Mouse (Mus musculus): Measurements from ENCODE around the gene Fat3. TPM values are rescaled to one million over a fixed set of nuclear protein-coding genes. Genes with fewer than 3 reads are reported as not detected.

Gene Fat3
- polyA plus RNA-seq, 1 experiment from 2014 or later, result 11.3 TPM

DNA sequence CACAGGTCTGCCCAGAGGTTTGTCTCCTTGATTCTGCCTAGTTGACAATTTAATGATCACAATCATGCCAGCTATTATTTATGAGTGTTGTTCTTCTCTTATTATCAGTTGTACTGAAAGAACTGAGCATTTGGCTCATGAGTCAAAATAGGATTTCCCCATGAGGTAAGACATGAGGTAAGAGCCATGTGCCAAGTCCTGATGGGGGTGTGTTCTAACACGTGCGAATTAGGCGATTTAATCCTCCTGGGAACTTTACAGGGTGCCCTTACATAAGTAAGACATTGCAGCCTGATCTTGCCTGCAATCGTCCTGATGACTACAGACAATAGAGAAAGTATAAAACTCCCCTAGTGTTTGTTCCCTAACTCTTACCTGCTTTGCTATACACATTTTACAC is 631.6 kb downstream of the Fat3 start:
- Histone ChIP-seq H3K4me1 (replicated peaks) (peaks cover 10% of the 10 kb centered on the region), H3K36me3 (no peaks in the 10 kb centered on the region), H3K4me2 (no peak overlapping the region), H3K4me3 (no peak overlapping the region), H3K9ac (no peak overlapping the region), H3K27me3 (peaks cover 9% of the 10 kb centered on the region; the same call in 1 of the 2 replicates), H3K27ac (replicated peaks) (no peak overlapping the region), H3K9me3 (no peaks in the 10 kb centered on the region)
- 76% methylated on average over 4 of the region's 4 CpGs for WGBS
- no peak for ATAC-seq (ENCODE audit: low read depth)

DNA sequence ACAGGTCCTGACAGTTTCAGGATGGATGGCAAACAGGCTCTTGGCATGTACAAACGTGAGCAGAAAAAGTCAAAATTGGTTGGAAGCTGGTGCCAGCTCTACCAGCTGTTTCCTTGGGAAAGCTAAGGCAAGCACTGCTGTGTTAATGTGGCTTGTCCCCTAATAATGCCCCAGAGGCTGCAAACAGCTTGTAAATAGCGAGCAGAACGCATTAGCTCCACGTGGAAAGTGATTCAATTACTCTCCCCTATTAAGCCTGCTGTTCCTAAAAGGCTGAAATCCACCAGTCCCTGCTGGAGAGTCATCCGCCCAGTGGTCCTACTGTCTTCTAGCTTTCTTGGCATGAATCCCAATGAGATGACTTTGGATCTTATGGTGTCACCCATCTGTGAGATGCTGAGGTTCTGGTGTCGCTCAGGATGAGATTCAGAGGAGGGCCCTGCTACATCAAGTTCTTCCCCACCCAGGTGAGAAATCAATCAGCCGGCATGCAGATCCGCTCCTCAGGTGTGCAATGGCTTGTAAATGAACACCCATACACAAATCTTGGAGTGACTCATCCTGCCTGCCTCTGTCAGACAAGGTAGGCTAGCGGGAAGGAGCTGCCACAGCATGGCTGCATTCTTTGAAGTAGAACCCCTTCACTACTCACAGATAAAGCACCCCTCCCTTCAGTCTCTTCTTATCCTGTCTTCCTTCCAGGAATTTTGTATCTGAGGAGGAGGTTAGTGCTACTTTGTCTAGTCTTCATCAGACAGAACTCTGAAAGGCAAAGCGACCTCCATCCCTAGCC is 634.6 kb downstream of the Fat3 start:
- Histone ChIP-seq H3K27me3 (no peaks in the 10 kb centered on the region), H3K4me3 (no peak overlapping the region), H3K9ac (no peak overlapping the region), H3K9me3 (no peaks in the 10 kb centered on the region), H3K36me3 (no peaks in the 10 kb centered on the region), H3K27ac (replicated peaks) (no peak overlapping the region), H3K4me1 (replicated peaks) (peaks cover 10% of the 10 kb centered on the region), H3K4me2 (no peak overlapping the region)
- 46% methylated on average over 10 of the region's 10 CpGs for WGBS
- peak; percentile 92 for ATAC-seq (ENCODE audit: low read depth)

DNA sequence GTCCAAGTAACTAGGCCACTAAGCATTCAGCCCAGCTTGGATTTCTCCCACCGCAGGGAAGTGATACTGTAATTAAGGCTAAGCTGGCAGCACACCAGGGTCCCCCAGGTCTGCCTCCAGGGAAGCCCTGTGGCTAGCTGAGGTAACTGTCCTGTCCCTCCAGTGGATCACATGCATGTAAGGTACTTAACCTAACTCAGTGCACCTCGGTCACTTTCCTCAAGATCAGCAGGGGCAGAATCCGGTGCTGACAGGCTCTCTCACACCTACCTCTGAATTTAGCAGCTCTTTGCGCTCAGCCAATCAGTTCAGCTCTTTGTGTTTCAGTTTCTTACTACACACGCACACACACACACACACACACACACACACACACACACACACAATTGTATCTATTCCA is 639.7 kb downstream of the Fat3 start:
- H3K27me3 ChIP-seq, result no peaks in the 10 kb centered on the region
- no peak for ATAC-seq (ENCODE audit: low read depth)
- peaks cover 10% of the 10 kb centered on the region for H3K4me1 ChIP-seq (replicated peaks)
- H3K9me3 ChIP-seq, result no peaks in the 10 kb centered on the region
- H3K4me3 ChIP-seq, result no peak overlapping the region
- WGBS, result 79% methylated on average over 5 of the region's 5 CpGs
- no peak overlapping the region for H3K4me2 ChIP-seq
- H3K9ac ChIP-seq, result no peak overlapping the region
- H3K36me3 ChIP-seq, result no peaks in the 10 kb centered on the region
- H3K27ac ChIP-seq (replicated peaks), result no peak overlapping the region
